Mouse (Mus musculus): ENCODE measurements at regions not wholly inside any gene's neighbourhood (a gene's known extent, or its start where the extent isn't known, plus 50 kb on each side); places are given as distances from the start of the nearest gene placed in this dataset.
"Not testable (repeated sequence)": the region's sequence is repeated elsewhere in the genome, so short reads cannot be mapped to it uniquely, and the experiment has no call there.

DNA sequence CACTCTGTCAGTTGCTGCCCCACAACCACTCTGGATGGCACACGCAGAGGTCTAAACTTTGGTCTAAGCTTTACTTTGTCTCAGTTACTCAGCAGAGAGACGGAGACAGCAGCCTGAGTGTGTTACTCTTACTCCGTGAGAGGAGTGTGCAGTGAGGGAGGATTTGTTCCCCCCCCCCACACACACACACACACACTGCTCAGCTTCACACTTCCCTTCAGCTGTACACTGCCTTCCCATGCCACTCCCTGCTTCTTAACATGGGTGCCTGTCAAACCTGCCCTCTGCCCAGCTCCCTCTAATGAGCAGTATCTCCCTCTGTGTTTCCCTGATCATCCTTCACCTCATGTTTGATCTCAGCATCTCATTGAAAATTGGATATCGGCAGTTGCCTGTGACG lies 409.9 kb upstream of the Ercc4 start:
- DNase-seq (ENCODE audit: low read depth, low spot score) = no peak

- DNase-seq (ENCODE audit: low read depth, low spot score) = no peak
These were observed 409.4 kb upstream of the Ercc4 start for GRCm38 (mm10) chr16:12700088-12700487.

DNA sequence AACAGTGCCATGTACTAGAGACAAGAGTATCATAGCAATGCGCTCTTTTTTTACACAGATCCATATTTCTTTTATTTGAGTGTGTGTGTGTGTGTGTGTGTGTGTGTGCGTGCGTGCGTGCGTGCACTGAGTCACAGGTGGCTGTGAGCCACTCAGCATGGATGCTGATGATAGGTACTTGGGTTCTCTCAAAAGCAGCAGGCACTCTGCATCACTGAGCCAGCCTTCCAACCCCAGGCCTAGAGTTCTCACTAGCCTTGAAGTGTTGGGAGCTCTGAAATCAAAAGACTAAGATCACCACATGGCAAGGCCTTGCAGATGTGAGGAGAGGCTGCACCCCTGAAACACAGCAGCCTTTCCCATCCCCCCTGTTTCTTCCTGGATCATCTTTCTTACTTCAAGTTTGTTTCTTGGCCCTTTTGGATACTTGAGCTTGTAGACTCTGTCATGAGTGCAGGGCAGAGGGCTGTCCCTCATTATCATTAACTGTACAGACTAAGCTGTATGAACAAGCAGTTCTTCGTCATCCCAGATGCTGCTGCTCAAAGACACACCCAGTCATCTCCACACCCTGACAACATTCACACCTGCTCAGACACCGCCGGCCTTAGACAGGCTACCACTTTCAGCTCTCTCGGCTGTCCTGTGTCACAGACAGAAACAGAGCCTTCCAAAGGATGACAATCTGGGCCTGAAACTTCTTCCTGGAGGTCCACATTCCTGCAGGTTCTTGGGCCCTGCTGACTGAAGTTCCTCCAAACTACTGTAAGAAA lies 405.5 kb upstream of the Ercc4 start:
- DNase-seq (ENCODE audit: low read depth, low spot score) = no peak

DNA sequence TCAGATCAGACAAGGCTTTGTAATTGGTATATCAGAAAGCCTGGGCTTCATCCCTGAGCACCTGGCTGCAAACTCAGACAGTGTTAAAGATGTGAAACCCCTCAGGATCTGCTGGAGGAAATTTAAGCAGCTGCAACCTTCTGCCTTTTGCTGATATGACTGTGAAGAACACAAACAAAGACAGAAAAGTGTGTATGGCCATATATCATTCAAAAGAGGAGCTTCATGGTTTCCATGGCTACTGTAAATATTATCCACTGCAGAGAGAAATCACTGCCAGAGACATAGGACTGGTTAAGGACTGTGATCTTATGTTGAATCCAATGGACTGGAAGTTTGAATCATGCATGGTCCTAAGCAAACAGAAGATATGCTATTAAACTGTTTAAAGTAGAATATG lies 402.6 kb upstream of the Ercc4 start:
- DNase-seq (ENCODE audit: low read depth, low spot score) = no peak

DNA sequence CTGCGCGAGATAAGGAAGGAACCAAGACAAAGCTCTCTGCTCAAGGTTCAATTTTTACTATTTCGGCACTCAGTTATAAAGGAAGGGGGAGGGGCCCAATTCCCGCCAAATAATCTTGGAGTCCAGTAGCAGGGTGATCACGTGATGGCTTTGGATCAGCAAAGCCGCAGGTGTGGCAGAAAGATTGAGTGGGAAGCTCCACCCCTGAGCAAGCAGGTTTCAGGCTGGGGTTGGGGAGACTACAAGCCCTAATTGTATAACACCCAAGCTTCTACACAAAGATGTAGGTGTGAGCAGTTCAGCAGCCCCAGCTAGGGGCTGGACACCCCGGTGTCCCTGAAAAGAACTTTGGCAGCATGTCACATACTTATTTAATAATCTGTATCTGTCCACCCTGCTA lies 388.1 kb upstream of the Ercc4 start:
- not testable (repeated sequence) for DNase-seq (ENCODE audit: low read depth, low spot score)

- DNase-seq (ENCODE audit: low read depth, low spot score) = no peak
These were observed 383.4 kb upstream of the Ercc4 start for GRCm38 (mm10) chr16:12726043-12726442.

- DNase-seq (ENCODE audit: low read depth, low spot score) = not testable (repeated sequence)
These were observed 379.2 kb upstream of the Ercc4 start for GRCm38 (mm10) chr16:12730167-12730730.

GRCm38 (mm10) chr16:12731588-12731987 lies 377.9 kb upstream of the Ercc4 start:
- DNase-seq (ENCODE audit: low read depth, low spot score) = no peak

DNA sequence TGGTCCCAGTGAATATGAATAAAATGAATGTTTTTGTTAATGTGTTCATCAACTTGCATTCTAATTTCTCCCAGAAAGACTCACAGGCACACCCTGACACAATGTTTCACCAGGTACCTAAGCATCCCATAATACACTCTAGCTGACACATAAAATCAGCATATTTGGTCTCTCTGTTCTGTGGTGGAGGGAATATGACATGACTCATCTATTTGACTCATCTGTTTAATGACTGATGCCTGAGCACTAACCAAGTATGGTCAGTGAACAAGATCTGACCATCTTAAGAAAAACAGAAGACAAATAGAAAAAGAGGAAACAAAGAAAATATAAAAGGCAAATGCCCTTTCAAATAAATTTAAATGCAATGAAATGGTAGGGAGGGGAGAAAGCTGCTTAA lies 367.0 kb upstream of the Ercc4 start:
- no peak for DNase-seq (ENCODE audit: low read depth, low spot score)

GRCm38 (mm10) chr16:12753181-12753580 lies 356.3 kb upstream of the Ercc4 start:
- no peak for DNase-seq (ENCODE audit: low read depth, low spot score)

GRCm38 (mm10) chr16:12754361-12754760 lies 355.1 kb upstream of the Ercc4 start:
- no peak for DNase-seq (ENCODE audit: low read depth, low spot score)

DNA sequence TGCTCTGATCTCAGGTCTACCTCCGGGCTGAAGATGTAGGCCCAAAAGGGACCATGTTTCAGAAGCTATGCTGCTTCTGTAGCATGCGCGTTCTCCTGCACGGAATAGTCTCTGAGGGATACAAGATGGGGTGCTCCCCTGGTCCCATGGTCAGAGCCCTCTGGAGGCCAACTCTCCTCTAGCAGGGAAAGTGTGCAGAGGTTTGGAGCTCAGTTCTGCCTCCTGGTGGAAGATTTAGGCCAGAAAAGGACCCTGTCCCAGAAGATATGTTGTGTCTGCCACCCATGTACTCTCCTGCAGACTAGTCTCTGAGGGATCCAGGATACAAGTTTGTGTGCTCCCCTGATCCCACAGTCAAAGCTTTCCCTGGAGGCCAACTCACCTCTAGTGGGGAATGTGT lies 350.9 kb upstream of the Ercc4 start:
- no peak for DNase-seq (ENCODE audit: low read depth, low spot score)

- no peak for DNase-seq (ENCODE audit: low read depth, low spot score)
These were observed 345.3 kb upstream of the Ercc4 start for GRCm38 (mm10) chr16:12764166-12764565.

DNA sequence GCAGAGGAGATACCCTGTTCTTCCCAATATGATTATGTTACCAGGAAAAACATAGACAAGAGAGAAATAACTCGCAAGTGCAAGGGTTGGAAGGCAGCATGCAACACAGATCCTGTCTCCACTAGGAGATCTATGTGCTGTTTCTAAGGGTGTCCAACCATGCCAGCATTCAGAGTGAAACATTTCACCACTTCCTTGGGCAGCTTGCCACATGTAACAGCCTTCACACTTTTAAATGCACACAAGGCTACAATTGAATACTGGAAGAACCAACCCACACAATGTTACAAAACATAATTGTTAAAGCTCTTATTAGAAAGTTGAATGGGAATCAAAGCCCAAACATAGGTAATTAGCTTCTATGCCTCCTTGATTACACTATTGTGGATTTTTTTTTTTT lies 344.9 kb upstream of the Ercc4 start:
- no peak for DNase-seq (ENCODE audit: low read depth, low spot score)

GRCm38 (mm10) chr16:12766846-12767245 lies 342.6 kb upstream of the Ercc4 start:
- no peak for DNase-seq (ENCODE audit: low read depth, low spot score)

DNA sequence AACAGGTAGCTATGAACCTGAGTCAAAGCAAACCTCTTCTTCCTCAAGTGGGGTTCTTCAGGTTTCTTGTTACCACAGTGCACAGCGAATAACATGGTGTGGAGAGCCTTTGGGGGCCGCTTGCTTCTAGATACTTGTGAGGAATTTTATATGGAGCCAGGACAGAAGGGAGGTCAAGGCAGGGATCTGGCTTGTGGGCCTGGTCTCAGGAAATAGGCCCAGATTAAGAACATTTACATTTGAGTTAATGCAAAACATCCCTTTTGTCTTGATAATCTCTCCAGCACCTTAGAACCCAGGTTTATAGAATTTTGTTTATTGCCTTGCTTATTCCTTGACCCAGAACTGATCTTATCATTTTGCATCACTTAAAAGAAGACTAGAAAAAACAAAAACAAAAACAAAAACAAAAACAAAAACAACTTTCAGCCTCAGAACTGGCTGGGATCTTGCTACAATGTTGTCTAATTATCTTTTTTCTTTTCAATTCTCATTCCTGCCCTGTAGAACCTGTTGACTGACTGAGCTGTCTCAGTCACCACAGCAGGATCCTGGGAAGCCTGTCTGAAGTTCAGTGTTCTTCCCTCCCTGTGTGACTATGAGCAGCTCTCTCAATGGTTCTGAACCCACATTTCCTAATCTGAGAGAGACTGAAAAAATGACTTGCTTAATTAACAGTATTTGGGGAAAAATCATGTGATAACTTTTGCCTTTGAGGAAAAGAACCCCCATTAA lies 341.2 kb upstream of the Ercc4 start:
- DNase-seq (ENCODE audit: low read depth, low spot score) = no peak

DNA sequence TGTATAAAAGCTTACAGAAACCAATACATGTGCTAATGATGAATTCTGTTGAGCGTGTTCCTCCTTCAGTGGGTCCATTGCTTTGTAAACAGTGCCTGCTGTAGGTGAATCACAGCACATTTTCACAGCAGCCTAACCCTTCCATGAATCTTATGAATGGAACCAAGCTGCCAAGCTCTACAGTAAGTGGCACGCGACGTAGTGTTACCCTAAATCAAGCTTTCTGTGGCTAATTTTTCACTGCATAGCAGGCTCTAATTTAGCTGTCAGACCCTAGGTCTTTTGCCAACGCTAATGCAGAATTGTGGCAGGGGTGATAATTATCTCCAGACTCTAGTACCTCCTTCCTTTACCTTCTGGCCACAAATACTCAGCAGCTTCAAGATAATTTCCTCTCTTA lies 339.0 kb upstream of the Ercc4 start:
- no peak for DNase-seq (ENCODE audit: low read depth, low spot score)

GRCm38 (mm10) chr16:12772535-12772934 lies 336.9 kb upstream of the Ercc4 start:
- no peak for DNase-seq (ENCODE audit: low read depth, low spot score)

DNA sequence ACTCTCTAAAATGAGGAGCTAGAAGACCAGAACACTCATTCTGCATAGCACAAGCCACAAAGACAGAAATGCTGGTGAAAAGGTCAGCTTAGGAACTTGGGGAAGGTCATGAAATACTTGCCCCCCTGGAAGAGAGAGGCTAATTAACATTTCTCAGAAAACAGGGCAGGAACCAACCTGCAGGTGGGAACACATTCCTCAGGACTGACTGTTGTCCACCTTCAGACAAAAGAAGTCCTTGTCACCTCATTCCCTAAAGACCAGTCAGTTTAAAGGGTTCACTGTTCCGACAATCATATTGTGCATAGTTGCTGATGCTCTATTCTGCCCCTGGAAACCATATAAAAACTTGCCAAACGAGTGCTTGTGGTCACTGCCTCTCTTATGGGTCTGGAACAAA lies 333.6 kb upstream of the Ercc4 start:
- DNase-seq (ENCODE audit: low read depth, low spot score) = no peak

GRCm38 (mm10) chr16:12779079-12779478 lies 330.4 kb upstream of the Ercc4 start:
- no peak for DNase-seq (ENCODE audit: low read depth, low spot score)

DNA sequence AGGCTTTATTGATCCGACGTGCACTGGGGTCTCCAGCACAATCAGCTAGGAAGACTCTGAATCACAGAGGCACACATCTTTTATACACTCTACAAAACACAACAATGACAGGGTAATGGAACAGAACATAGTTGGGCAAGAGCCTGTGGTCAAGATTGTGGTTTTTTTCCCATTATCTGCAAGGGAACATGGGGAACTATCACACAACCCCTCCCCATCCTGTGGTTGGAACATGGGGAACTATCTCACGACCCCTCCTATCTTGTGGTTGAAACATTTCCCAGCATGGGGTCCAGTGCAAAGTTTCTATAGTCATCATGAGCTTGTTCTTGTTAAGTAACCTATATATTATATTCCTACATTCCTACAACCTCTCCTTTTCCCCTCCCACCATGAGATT lies 328.8 kb upstream of the Ercc4 start:
- no peak for DNase-seq (ENCODE audit: low read depth, low spot score)

GRCm38 (mm10) chr16:12785828-12786227 lies 323.7 kb upstream of the Ercc4 start:
- no peak for DNase-seq (ENCODE audit: low read depth, low spot score)

- DNase-seq (ENCODE audit: low read depth, low spot score) = no peak
These were observed 311.0 kb upstream of the Ercc4 start for GRCm38 (mm10) chr16:12798523-12798922.

All from retina, postnatal 7 days (tissue).